Mouse (Mus musculus): ENCODE data around the gene Rsg1. TPM values are rescaled to one million over a fixed set of nuclear protein-coding genes. Genes with fewer than 3 reads are reported as not detected.

Gene Rsg1
- total and polyA plus RNA-seq, 3 experiments, result 1.1 to 4.5 (median 3.2) TPM

DNA sequence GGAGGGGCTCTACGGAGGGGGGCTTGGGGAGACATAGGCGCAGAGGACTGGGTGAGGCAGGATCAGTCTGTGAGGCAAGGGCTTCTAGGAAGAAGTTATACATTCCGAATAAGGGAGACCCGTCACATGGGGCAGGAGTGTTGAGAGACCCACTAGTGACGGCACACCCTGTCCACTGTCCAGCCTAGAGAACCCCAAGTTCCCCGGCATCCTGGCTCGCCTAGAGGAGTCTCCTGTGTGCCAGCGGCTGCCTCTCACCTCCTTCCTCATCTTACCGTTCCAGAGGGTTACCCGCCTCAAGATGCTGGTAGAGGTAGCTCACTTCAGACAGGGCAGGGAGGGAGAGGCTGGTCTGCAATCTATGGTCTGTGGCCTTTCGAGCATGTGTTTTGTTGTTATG, 35.6 kb downstream of the Rsg1 start:
- in situ Hi-C loops (cut with MboI; ENCODE audit: low pct_ligation_motif_present, low pct_unique_long_range_greater_than_20kb, low sequenced_read_pairs), result no loop called here

GRCm38 (mm10) chr4:141251071-141251470, 37.3 kb downstream of the Rsg1 start:
- H3K9ac ChIP-seq (ENCODE audit: insufficient read depth, low read depth), result no peak overlapping the region
- peaks cover 10% of the 10 kb centered on the region for H3K9me3 ChIP-seq (replicated peaks; ENCODE audit: low read length)
- peaks cover 12 to 14% of the 10 kb centered on the region in 2 experiments for H3K4me1 ChIP-seq (ENCODE audit: control insufficient read depth in 1 of 2, insufficient read depth in 2 of 2)
- H3K79me2 ChIP-seq (replicated peaks; ENCODE audit: control insufficient read depth, extremely low read depth, insufficient read depth, poor library complexity, severe bottlenecking), result no peaks in the 10 kb centered on the region
- peaks cover 89% of the 10 kb centered on the region for H3K27me3 ChIP-seq (replicated peaks)
- DNase-seq (ENCODE audit: extremely low read depth), result no peak
- no peaks in the 10 kb centered on the region for H3K36me3 ChIP-seq (replicated peaks in 1 of 2; ENCODE audit: control insufficient read depth in 1 of 2, insufficient read depth in 1 of 2, low read length in 1 of 2)
- H3K27ac ChIP-seq (ENCODE audit: insufficient read depth, low read depth), result no peak overlapping the region
- dilution Hi-C loops (cut with MboI; ENCODE audit: extremely low pct_ligation_motif_present, extremely low pct_unique_long_range_greater_than_20kb, low sequenced_read_pairs) (no loop called here), in situ Hi-C loops (cut with MboI; ENCODE audit: low pct_ligation_motif_present, low pct_unique_long_range_greater_than_20kb, low sequenced_read_pairs) (no loop called here)
- H3K4me2 ChIP-seq (ENCODE audit: insufficient read depth, low read depth, poor library complexity, severe bottlenecking), result no peak overlapping the region
- H3K4me3 ChIP-seq (replicated peaks in 1 of 3; ENCODE audit: low read depth in 2 of 3, low read length in 2 of 3, poor library complexity in 1 of 3), result no peak overlapping the region
- TF ChIP-seq ZMIZ1 (IDR thresholded peaks at IDR 0.05; ENCODE audit: low read depth, low read length) (no peak), POLR2A (IDR thresholded peaks at IDR 0.05; ENCODE audit: low read depth, low read length) (no peak), SMC3 (IDR thresholded peaks at IDR 0.05; ENCODE audit: low read depth, low read length) (no peak), GABPA (IDR thresholded peaks at IDR 0.05; ENCODE audit: insufficient replicate concordance, low read depth, low read length) (no peak), USF2 (conservative IDR thresholded peaks at IDR 0.05; ENCODE audit: low read depth, low read length) (no peak), PAX5 (IDR thresholded peaks at IDR 0.05; ENCODE audit: low read length) (no peak), ZC3H11A (IDR thresholded peaks at IDR 0.05; ENCODE audit: low read depth, low read length) (no peak), USF1 (IDR thresholded peaks at IDR 0.05; ENCODE audit: low read depth, low read length) (no peak), MXI1 (IDR thresholded peaks at IDR 0.05; ENCODE audit: low read depth, low read length) (no peak), ELF1 (IDR thresholded peaks at IDR 0.05; ENCODE audit: low read depth, low read length) (no peak), JUN (IDR thresholded peaks at IDR 0.05; ENCODE audit: insufficient read depth, low read depth, low read length) (no peak), CHD2 (IDR thresholded peaks at IDR 0.05; ENCODE audit: low read length) (no peak), ZKSCAN1 (IDR thresholded peaks at IDR 0.05; ENCODE audit: borderline replicate concordance, low read depth, low read length) (no peak), CHD1 (IDR thresholded peaks at IDR 0.05; ENCODE audit: low read depth, low read length) (no peak), TBP (conservative IDR thresholded peaks at IDR 0.05; ENCODE audit: low read depth, low read length) (no peak)

More for the DNA sequence above, 35.6 kb downstream of the Rsg1 start:
- no peak overlapping the region for H3K4me2 ChIP-seq (ENCODE audit: insufficient read depth, low read depth, poor library complexity, severe bottlenecking)
- H3K27ac ChIP-seq (ENCODE audit: insufficient read depth, low read depth), result no peak overlapping the region
- H3K27me3 ChIP-seq (replicated peaks), result peaks cover 90% of the 10 kb centered on the region
- H3K4me1 ChIP-seq (ENCODE audit: control insufficient read depth in 1 of 2, insufficient read depth in 2 of 2), result peaks cover 15 to 17% of the 10 kb centered on the region in 2 experiments
- H3K4me3 ChIP-seq (replicated peaks in 1 of 3; ENCODE audit: low read depth in 2 of 3, low read length in 2 of 3, poor library complexity in 1 of 3), result no peak overlapping the region
- no peaks in the 10 kb centered on the region for H3K36me3 ChIP-seq (replicated peaks in 1 of 2; ENCODE audit: control insufficient read depth in 1 of 2, insufficient read depth in 1 of 2, low read length in 1 of 2)
- peaks cover 10% of the 10 kb centered on the region for H3K9me3 ChIP-seq (replicated peaks; ENCODE audit: low read length)
- dilution Hi-C loops (cut with MboI; ENCODE audit: extremely low pct_ligation_motif_present, extremely low pct_unique_long_range_greater_than_20kb, low sequenced_read_pairs), result no loop called here
- H3K79me2 ChIP-seq (replicated peaks; ENCODE audit: control insufficient read depth, extremely low read depth, insufficient read depth, poor library complexity, severe bottlenecking), result no peaks in the 10 kb centered on the region
- H3K9ac ChIP-seq (ENCODE audit: insufficient read depth, low read depth), result no peak overlapping the region
- no peak for TF ChIP-seq ELF1 (IDR thresholded peaks at IDR 0.05; ENCODE audit: low read depth, low read length)
- TF ChIP-seq JUN (IDR thresholded peaks at IDR 0.05; ENCODE audit: insufficient read depth, low read depth, low read length), result no peak
- no peak for TF ChIP-seq E2F4 (IDR thresholded peaks at IDR 0.05; ENCODE audit: insufficient replicate concordance, low read depth, low read length)
- no peak for DNase-seq (ENCODE audit: extremely low read depth)
